Mouse (Mus musculus) hindbrain, embryonic 16.5 days (tissue): ENCODE results near the gene BC055324. TPM values are rescaled to one million over a fixed set of nuclear protein-coding genes. Genes with fewer than 3 reads are reported as not detected.

ENCODE experiments used
- ATAC-seq: fragments of 200-750 bp; cut with Nextera tagmentation; 2 replicates; pipeline ENCODE4 v1.8.0; 2017; ENCODE audit warnings: moderate TSS enrichment, moderate library complexity
- H3K27ac ChIP-seq: fragments of 300-500 bp; sonication (generic); 2 replicates; pipeline ENCODE4 v1.5.1; 2014; ENCODE audit warnings: low read depth, mild to moderate bottlenecking, control low read depth, low read length, moderate library complexity
- H3K27me3 ChIP-seq: fragments of 300-500 bp; sonication (generic); replicated peaks from 2 replicates; pipeline ENCODE4 v1.6.1; 2014; ENCODE audit warnings: low read length; ENCODE audit not compliant: control insufficient read depth, insufficient read depth
- H3K36me3 ChIP-seq: fragments of 300-500 bp; sonication (generic); 2 replicates; pipeline ENCODE4 v1.6.1; 2014; ENCODE audit warnings: mild to moderate bottlenecking, low read length, moderate library complexity, mixed read lengths; ENCODE audit not compliant: control insufficient read depth, insufficient read depth
- H3K4me1 ChIP-seq: fragments of 300-500 bp; sonication (generic); 2 replicates; pipeline ENCODE4 v1.6.1; 2014; ENCODE audit warnings: low read depth, low read length; ENCODE audit not compliant: control insufficient read depth, insufficient read depth
- H3K4me2 ChIP-seq: fragments of 300-500 bp; sonication (generic); 2 replicates; pipeline ENCODE4 v1.6.1; 2014; ENCODE audit warnings: mild to moderate bottlenecking, low read length, control low read depth, moderate library complexity
- H3K4me3 ChIP-seq: fragments of 300-500 bp; sonication (generic); 2 replicates; pipeline ENCODE4 v1.5.1; 2014; ENCODE audit warnings: mild to moderate bottlenecking, low read length, control low read depth, moderate library complexity
- H3K9ac ChIP-seq: fragments of 300-500 bp; sonication (generic); 2 replicates; pipeline ENCODE4 v1.6.1; 2014; ENCODE audit warnings: low read depth, mild to moderate bottlenecking, control low read depth, low read length, moderate library complexity
- H3K9me3 ChIP-seq: fragments of 300-500 bp; sonication (generic); 2 replicates; pipeline ENCODE4 v1.6.1; 2014; ENCODE audit warnings: mild to moderate bottlenecking, low read length, moderate library complexity; ENCODE audit not compliant: control insufficient read depth
- WGBS: fragments of 180-500 bp; shearing (Covaris S2); extraction: QIAGEN DNeasy Blood & Tissue Kit; methylation state at CpG from one replicate; pipeline ENCODE4 v1.1.7; 2014; 5-methylcytosine and 5-hydroxymethylcytosine counted together
- polyA plus RNA-seq: library from polyadenylated mRNA; unstranded; fragments of >200 nt; fragmentation: Nextera tagmentation; extraction: Ambion mirVana; gene quantifications from 2 replicates; pipeline ENCODE4 v1.2.1, GENCODE M21; 2015

The BC055324 gene
- polyA plus RNA-seq, 1 experiment from 2014 or later, result 3.7 TPM

DNA sequence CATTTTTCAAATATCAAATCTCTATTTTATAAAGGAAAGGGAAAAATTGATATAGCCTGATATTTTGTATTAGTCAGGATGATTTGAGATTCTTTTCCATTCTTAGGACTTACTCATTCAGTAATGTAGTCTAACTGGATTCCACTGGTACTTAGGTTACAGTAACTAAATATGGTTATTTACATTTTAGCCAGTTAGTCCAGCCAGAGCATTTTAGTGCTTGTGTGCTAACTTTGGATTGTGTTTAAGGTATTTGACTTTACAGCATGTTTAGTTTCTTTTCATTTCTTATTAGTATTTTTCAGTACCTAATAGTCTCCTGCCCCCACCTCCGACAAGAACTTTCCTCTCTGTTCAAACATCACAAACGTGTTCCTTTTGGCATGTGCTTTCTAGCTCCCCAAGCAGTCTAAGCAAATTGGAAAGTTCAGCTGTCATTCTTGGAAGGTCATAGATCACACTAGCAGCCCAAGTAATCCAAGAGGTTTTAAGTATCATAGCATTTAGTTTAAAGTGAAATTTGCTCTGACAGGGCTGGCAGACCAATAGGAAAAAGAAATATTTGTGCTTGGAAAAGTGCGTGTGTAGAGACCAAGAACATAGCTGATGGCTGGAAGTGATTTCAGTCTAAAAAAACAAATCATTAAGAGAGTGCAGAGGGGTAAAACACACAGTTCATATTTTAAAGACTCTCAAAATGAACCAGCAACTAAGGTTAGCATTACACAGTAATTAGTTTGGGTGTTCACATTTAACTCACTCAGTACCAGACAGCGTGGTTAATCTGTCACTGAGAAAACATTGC lies 87.4 kb downstream of the BC055324 start:
- no peaks in the 10 kb centered on the region for H3K36me3 ChIP-seq
- H3K4me2 ChIP-seq, result no peak overlapping the region
- H3K9ac ChIP-seq, result no peak overlapping the region
- no peaks in the 10 kb centered on the region for H3K4me1 ChIP-seq
- no peaks in the 10 kb centered on the region for H3K9me3 ChIP-seq
- no peak overlapping the region for H3K27ac ChIP-seq
- no peaks in the 10 kb centered on the region for H3K27me3 ChIP-seq
- WGBS, result 81% methylated on average over 4 of the region's 4 CpGs
- no peak for ATAC-seq
- H3K4me3 ChIP-seq, result no peak overlapping the region

GRCm38 (mm10) chr1:163903411-163903810 lies 91.2 kb downstream of the BC055324 start:
- 94% methylated on average over 3 of the region's 3 CpGs for WGBS
- ATAC-seq, result no peak
- H3K27me3 ChIP-seq, result no peaks in the 10 kb centered on the region
- H3K9me3 ChIP-seq, result no peaks in the 10 kb centered on the region
- H3K4me1 ChIP-seq, result no peaks in the 10 kb centered on the region
- no peak overlapping the region for H3K4me2 ChIP-seq
- H3K27ac ChIP-seq, result no peak overlapping the region
- no peak overlapping the region for H3K9ac ChIP-seq
- H3K4me3 ChIP-seq, result no peak overlapping the region
- 0 out of 2 replicates have a peak, but pooled peaks cover 5% of the 10 kb centered on the region for H3K36me3 ChIP-seq

DNA sequence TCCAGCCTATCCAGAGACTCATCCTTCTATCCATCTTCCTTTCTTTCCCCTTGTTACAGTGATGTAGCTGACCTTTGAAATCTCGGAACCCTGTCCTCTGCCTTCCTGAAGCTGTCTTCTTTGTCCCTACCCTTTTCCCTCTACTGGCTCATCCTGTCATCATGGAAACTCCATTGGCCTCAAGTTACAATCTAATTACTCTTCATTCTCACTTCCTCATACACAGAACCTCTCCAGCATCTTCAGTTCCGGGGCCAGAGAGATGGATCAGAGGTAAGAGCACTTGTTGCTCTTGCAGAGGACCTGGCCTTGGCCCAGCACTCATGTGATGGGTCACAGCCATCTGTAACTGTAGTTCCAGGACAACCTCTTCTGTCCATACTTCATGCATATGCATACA lies 94.4 kb downstream of the BC055324 start:
- no peak for ATAC-seq
- Histone ChIP-seq H3K4me2 (no peak overlapping the region), H3K9ac (no peak overlapping the region), H3K9me3 (no peaks in the 10 kb centered on the region), H3K36me3 (0 out of 2 replicates have a peak, but pooled peaks cover 5% of the 10 kb centered on the region), H3K4me1 (no peaks in the 10 kb centered on the region), H3K4me3 (no peak overlapping the region), H3K27ac (no peak overlapping the region), H3K27me3 (no peaks in the 10 kb centered on the region)
- WGBS, result 90% methylated on average over 2 of the region's 2 CpGs

DNA sequence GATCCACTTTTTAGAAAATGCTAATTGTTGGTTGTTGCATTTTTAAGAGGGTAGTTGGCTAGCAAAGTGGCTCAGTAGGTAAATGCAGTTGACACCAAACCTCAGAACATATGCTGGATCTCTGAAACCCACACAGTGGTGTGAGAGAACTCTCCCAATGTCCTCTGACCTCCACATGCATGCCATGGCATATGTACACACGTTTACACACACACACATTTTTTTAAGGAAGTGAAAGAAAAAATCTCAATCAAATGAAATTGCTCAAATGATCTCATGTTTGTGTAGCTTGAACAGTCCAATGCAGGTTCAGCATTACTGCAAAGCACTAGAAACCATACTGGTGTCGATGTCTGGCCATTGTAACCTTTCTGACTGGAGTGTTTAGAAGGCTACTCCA lies 95.0 kb downstream of the BC055324 start:
- no peaks in the 10 kb centered on the region for H3K27me3 ChIP-seq
- H3K4me2 ChIP-seq, result no peak overlapping the region
- H3K9me3 ChIP-seq, result no peaks in the 10 kb centered on the region
- no peak overlapping the region for H3K9ac ChIP-seq
- no peak for ATAC-seq
- 0 out of 2 replicates have a peak, but pooled peaks cover 5% of the 10 kb centered on the region for H3K36me3 ChIP-seq
- no peak overlapping the region for H3K4me3 ChIP-seq
- H3K27ac ChIP-seq, result no peak overlapping the region
- H3K4me1 ChIP-seq, result no peaks in the 10 kb centered on the region
- WGBS, result 98% methylated on average over 2 of the region's 2 CpGs

DNA sequence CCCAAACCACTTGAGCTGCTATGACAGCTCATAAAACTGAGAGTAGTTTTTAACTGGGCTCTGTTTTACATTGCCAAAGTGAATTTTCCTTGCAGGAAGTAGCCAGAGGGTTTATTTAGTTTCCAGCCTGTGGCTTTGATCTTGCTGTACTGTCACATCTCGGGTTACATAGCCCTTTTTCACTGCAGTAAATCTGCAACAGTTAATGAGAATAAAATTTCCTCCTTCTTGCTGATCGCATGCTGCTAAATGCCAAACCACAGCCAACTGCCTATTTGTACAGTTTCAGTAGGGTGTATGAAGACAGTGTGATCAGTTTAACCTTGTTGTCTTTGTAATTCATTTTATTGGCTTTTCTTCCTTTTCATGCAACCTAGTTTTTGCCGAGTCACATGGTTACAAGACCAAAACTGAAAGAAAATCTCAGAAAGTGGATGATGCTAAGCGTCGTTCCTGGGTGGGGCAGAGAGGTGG lies 96.3 kb downstream of the BC055324 start:
- WGBS, result 73% methylated on average over 5 of the region's 5 CpGs
- H3K36me3 ChIP-seq, result 0 out of 2 replicates have a peak, but pooled peaks cover 5% of the 10 kb centered on the region
- ATAC-seq, result no peak

More for the DNA sequence above, 96.3 kb downstream of the BC055324 start:
- no peak overlapping the region for H3K27ac ChIP-seq
- H3K9me3 ChIP-seq, result no peaks in the 10 kb centered on the region
- H3K27me3 ChIP-seq, result no peaks in the 10 kb centered on the region
- H3K4me3 ChIP-seq, result no peak overlapping the region
- no peak overlapping the region for H3K9ac ChIP-seq
- no peaks in the 10 kb centered on the region for H3K4me1 ChIP-seq
- no peak overlapping the region for H3K4me2 ChIP-seq

Other genes starting within 250 kb of the BC055324 start
- 135 TPM in 2 replicates for gene Kifap3, start 215.2 kb downstream of the BC055324 start, polyA plus RNA-seq
- 13.1 and 14.7 TPM in 2 replicates for gene Scyl3, start 65.7 kb downstream of the BC055324 start, polyA plus RNA-seq
- 7.6 and 7.8 TPM in 2 replicates for gene Mettl18, start 93 bp upstream of the BC055324 start, polyA plus RNA-seq
- not detected in 2 replicates for gene Sele, start 53.4 kb upstream of the BC055324 start, polyA plus RNA-seq
- gene Sell, start 67.2 kb upstream of the BC055324 start, polyA plus RNA-seq, result 0.20 and 0.27 TPM in 2 replicates
- gene Selp, start 120.5 kb upstream of the BC055324 start, polyA plus RNA-seq, result not detected in 2 replicates
- gene F5, start 157.0 kb upstream of the BC055324 start, polyA plus RNA-seq, result 0.09 and 0.21 TPM in 2 replicates